Mouse (Mus musculus): ENCODE data around the gene Hist1h4a.

DNA sequence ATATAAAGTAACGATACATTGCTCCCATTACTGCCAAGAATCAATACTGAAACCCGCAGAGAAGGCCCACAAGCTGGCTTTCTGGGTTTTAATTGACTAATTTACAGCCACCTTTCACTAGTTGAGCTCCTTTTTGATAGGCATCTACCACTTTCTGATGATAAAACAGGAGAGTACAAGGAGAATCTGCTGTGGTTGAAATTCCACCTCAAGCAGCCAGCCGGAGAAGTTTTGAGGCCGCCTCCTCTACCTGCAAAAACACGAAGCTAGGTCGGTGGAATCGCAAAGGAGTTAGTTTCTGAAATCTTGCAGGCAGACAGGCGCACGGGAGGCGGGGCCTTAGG is 2.2 kb upstream of the Hist1h4a start:
- TF ChIP-seq CTCF (conservative IDR thresholded peaks at IDR 0.05; ENCODE audit: low read length): no peak
- TF ChIP-seq POU5F1 (IDR thresholded peaks at IDR 0.05; ENCODE audit: borderline replicate concordance, low read length): no peak
- no peak for TF ChIP-seq NANOG (IDR thresholded peaks at IDR 0.05; ENCODE audit: borderline replicate concordance, low read length)
